Mouse (Mus musculus) liver, embryonic 11.5 days (tissue): ENCODE measurements at regions not wholly inside any gene's neighbourhood (a gene's known extent, or its start where the extent isn't known, plus 50 kb on each side); places are given as distances from the start of the nearest gene placed in this dataset.

ENCODE experiments used
- ATAC-seq: fragments of 200-750 bp; cut with Nextera tagmentation; replicated peaks from 2 replicates; pipeline ENCODE4 v1.8.0; 2017; ENCODE audit warnings: moderate number of reproducible peaks, mild to moderate bottlenecking, moderate TSS enrichment, moderate library complexity; ENCODE audit not compliant: low FRiP score
- DNase-seq: peaks from one replicate; pipeline ENCODE4 v3.0.0-alpha.2; 2017; ENCODE audit warnings: low spot score
- H3K27ac ChIP-seq: fragments of 300-500 bp; sonication (generic); 2 replicates; pipeline ENCODE4 v1.5.1; 2014; ENCODE audit warnings: mild to moderate bottlenecking, low read depth, low read length, control low read depth
- H3K27me3 ChIP-seq: fragments of 300-500 bp; sonication (generic); replicated peaks from 2 replicates; pipeline ENCODE4 v1.6.1; 2014; ENCODE audit warnings: low read length, mixed read lengths; ENCODE audit not compliant: control insufficient read depth, insufficient read depth
- H3K36me3 ChIP-seq: fragments of 300-500 bp; sonication (generic); 2 replicates; pipeline ENCODE4 v1.6.1; 2014; ENCODE audit warnings: mild to moderate bottlenecking, low read length, moderate library complexity, mixed read lengths; ENCODE audit not compliant: control insufficient read depth, insufficient read depth
- H3K4me1 ChIP-seq: fragments of 300-500 bp; sonication (generic); replicated peaks from 2 replicates; pipeline ENCODE4 v1.6.1; 2014; ENCODE audit warnings: low read length, mixed read lengths; ENCODE audit not compliant: control insufficient read depth, insufficient read depth
- H3K4me2 ChIP-seq: fragments of 300-500 bp; sonication (generic); 2 replicates; pipeline ENCODE4 v1.6.1; 2014; ENCODE audit warnings: mild to moderate bottlenecking, control low read depth, moderate library complexity
- H3K4me3 ChIP-seq: fragments of 300-500 bp; sonication (generic); 2 replicates; pipeline ENCODE4 v1.5.1; 2014; ENCODE audit warnings: low read depth, low read length, control low read depth
- H3K9ac ChIP-seq: fragments of 300-500 bp; sonication (generic); 2 replicates; pipeline ENCODE4 v1.6.1; 2014; ENCODE audit warnings: low read depth, low read length, control low read depth
- H3K9me3 ChIP-seq: fragments of 300-500 bp; sonication (generic); 2 replicates; pipeline ENCODE4 v1.6.1; 2016; ENCODE audit warnings: low read length, inconsistent platforms, mixed read lengths; ENCODE audit not compliant: control insufficient read depth
- WGBS: fragments of 180-500 bp; shearing (Covaris S2); extraction: QIAGEN DNeasy Blood & Tissue Kit; methylation state at CpG from one replicate; pipeline ENCODE4 v1.1.7; 2014; 5-methylcytosine and 5-hydroxymethylcytosine counted together

- H3K27me3 ChIP-seq = no peaks in the 10 kb centered on the region
- no peak for ATAC-seq
- no peak overlapping the region for H3K9ac ChIP-seq
- H3K9me3 ChIP-seq = no peaks in the 10 kb centered on the region
- no peaks in the 10 kb centered on the region for H3K36me3 ChIP-seq
- no peak overlapping the region for H3K4me3 ChIP-seq
- WGBS = 26% methylated on average over 4 of the region's 4 CpGs
- no peak overlapping the region for H3K4me2 ChIP-seq
- no peak for DNase-seq
- no peak overlapping the region for H3K27ac ChIP-seq
- peaks cover 3% of the 10 kb centered on the region; the same call in 1 of the 2 replicates for H3K4me1 ChIP-seq
Observed at GRCm38 (mm10) chr12:27083645-27084550, 258.5 kb downstream of the Sox11 start.

GRCm38 (mm10) chr12:27083089-27083488 is 259.3 kb downstream of the Sox11 start:
- Histone ChIP-seq H3K27ac (no peak overlapping the region; the same call in 1 of the 2 replicates), H3K4me3 (no peak overlapping the region), H3K27me3 (no peaks in the 10 kb centered on the region), H3K9me3 (no peaks in the 10 kb centered on the region), H3K36me3 (no peaks in the 10 kb centered on the region), H3K4me2 (peak overlapping the region; percentile 43), H3K9ac (no peak overlapping the region), H3K4me1 (peaks cover 3% of the 10 kb centered on the region; the same call in 1 of the 2 replicates)
- WGBS = 10% methylated on average over 8 of the region's 8 CpGs
- ATAC-seq (no peak), DNase-seq (no peak)

- Histone ChIP-seq H3K4me1 (peaks cover 3% of the 10 kb centered on the region; the same call in 1 of the 2 replicates), H3K9ac (no peak overlapping the region), H3K36me3 (no peaks in the 10 kb centered on the region), H3K4me2 (peak overlapping the region; percentile 43), H3K4me3 (no peak overlapping the region), H3K27ac (no peak overlapping the region), H3K9me3 (no peaks in the 10 kb centered on the region), H3K27me3 (no peaks in the 10 kb centered on the region)
- ATAC-seq = no peak
- 4% methylated on average over 8 of the region's 8 CpGs for WGBS
- DNase-seq = peak; percentile 37
Observed at GRCm38 (mm10) chr12:27082624-27083023, 259.8 kb downstream of the Sox11 start.

- no peak overlapping the region for H3K4me3 ChIP-seq
- H3K36me3 ChIP-seq = no peaks in the 10 kb centered on the region
- H3K27ac ChIP-seq = no peak overlapping the region
- 74% methylated on average over 6 of the region's 6 CpGs for WGBS
- H3K9me3 ChIP-seq = no peaks in the 10 kb centered on the region
- DNase-seq = no peak
- no peak for ATAC-seq
- no peak overlapping the region for H3K9ac ChIP-seq
- no peak overlapping the region for H3K4me2 ChIP-seq
- no peaks in the 10 kb centered on the region for H3K27me3 ChIP-seq
- H3K4me1 ChIP-seq = no peaks in the 10 kb centered on the region
Observed at GRCm38 (mm10) chr12:27076107-27076738, 266.2 kb downstream of the Sox11 start.

GRCm38 (mm10) chr12:27065011-27065517 is 277.3 kb downstream of the Sox11 start:
- WGBS = 50% methylated on average over 9 of the region's 9 CpGs
- no peak for DNase-seq

GRCm38 (mm10) chr12:27063518-27063917 is 278.9 kb downstream of the Sox11 start:
- WGBS = 88% methylated on average over 4 of the region's 4 CpGs
- Histone ChIP-seq H3K4me2 (no peak overlapping the region), H3K4me3 (no peak overlapping the region), H3K27ac (no peak overlapping the region), H3K36me3 (no peaks in the 10 kb centered on the region), H3K27me3 (no peaks in the 10 kb centered on the region), H3K9ac (no peak overlapping the region), H3K9me3 (no peaks in the 10 kb centered on the region), H3K4me1 (peaks cover 13% of the 10 kb centered on the region)
- DNase-seq (no peak), ATAC-seq (no peak)

More at GRCm38 (mm10) chr12:27065011-27065517, 277.3 kb downstream of the Sox11 start:
- H3K4me2 ChIP-seq = no peak overlapping the region
- peaks cover 13% of the 10 kb centered on the region for H3K4me1 ChIP-seq
- ATAC-seq = no peak
- no peaks in the 10 kb centered on the region for H3K36me3 ChIP-seq
- no peak overlapping the region for H3K27ac ChIP-seq
- H3K4me3 ChIP-seq = no peak overlapping the region
- H3K9me3 ChIP-seq = no peaks in the 10 kb centered on the region
- no peaks in the 10 kb centered on the region for H3K27me3 ChIP-seq
- H3K9ac ChIP-seq = no peak overlapping the region

- Histone ChIP-seq H3K9ac (no peak overlapping the region), H3K4me1 (peaks cover 13% of the 10 kb centered on the region), H3K36me3 (no peaks in the 10 kb centered on the region), H3K4me3 (0 out of 2 replicates have a peak overlapping the region, but pooled peaks have one; percentile 24), H3K9me3 (no peaks in the 10 kb centered on the region), H3K4me2 (peak overlapping the region; percentile 58), H3K27ac (no peak overlapping the region), H3K27me3 (no peaks in the 10 kb centered on the region)
- 73% methylated on average over 6 of the region's 6 CpGs for WGBS
- DNase-seq (no peak), ATAC-seq (no peak)
Observed at GRCm38 (mm10) chr12:27062511-27063264, 279.7 kb downstream of the Sox11 start.

GRCm38 (mm10) chr12:27062061-27062461 is 280.3 kb downstream of the Sox11 start:
- Histone ChIP-seq H3K9me3 (no peaks in the 10 kb centered on the region), H3K9ac (no peak overlapping the region), H3K4me1 (peaks cover 13% of the 10 kb centered on the region), H3K4me2 (peak overlapping the region; percentile 58), H3K36me3 (no peaks in the 10 kb centered on the region), H3K27me3 (no peaks in the 10 kb centered on the region), H3K4me3 (peak overlapping the region; percentile 24; the same call in 1 of the 2 replicates), H3K27ac (no peak overlapping the region)
- ATAC-seq = peak; percentile 36; the same call in 1 of the 2 replicates
- peak; percentile 37 for DNase-seq
- 4% methylated on average over 10 of the region's 10 CpGs for WGBS
